Mouse (Mus musculus) midbrain, postnatal 0 days (tissue): ENCODE measurements around the gene Crtc3. TPM values are rescaled to one million over a fixed set of nuclear protein-coding genes. Genes with fewer than 3 reads are reported as not detected.

ENCODE experiments used
- ATAC-seq: fragments of 200-750 bp; cut with Nextera tagmentation; 2 replicates; pipeline ENCODE4 v1.8.0; 2017; ENCODE audit warnings: moderate number of reproducible peaks, mild to moderate bottlenecking, moderate TSS enrichment, moderate library complexity; ENCODE audit not compliant: low FRiP score
- DNase-seq: peaks from one replicate; pipeline ENCODE4 v3.0.0-alpha.2; 2015; ENCODE audit warnings: low spot score
- H3K27ac ChIP-seq: fragments of 300-500 bp; sonication (generic); 2 replicates; pipeline ENCODE4 v1.5.1; 2014; ENCODE audit warnings: low read depth, mild to moderate bottlenecking, low read length, mixed read lengths
- H3K27me3 ChIP-seq: fragments of 300-500 bp; sonication (generic); 2 replicates; pipeline ENCODE4 v1.6.1; 2014; ENCODE audit warnings: low read length, control low read depth, mixed read lengths; ENCODE audit not compliant: insufficient read depth
- H3K36me3 ChIP-seq: fragments of 300-500 bp; sonication (generic); 2 replicates; pipeline ENCODE4 v1.6.1; 2014; ENCODE audit warnings: low read length, control low read depth, mixed read lengths; ENCODE audit not compliant: insufficient read depth
- H3K4me1 ChIP-seq: fragments of 300-500 bp; sonication (generic); 2 replicates; pipeline ENCODE4 v1.6.1; 2014; ENCODE audit warnings: mild to moderate bottlenecking, control low read depth, antibody characterized with exemption, low read length, mixed read lengths; ENCODE audit not compliant: insufficient read depth
- H3K4me2 ChIP-seq: fragments of 300-500 bp; sonication (generic); 2 replicates; pipeline ENCODE4 v1.6.1; 2014; ENCODE audit warnings: low read depth, mild to moderate bottlenecking, low read length, mixed read lengths; ENCODE audit not compliant: poor library complexity, severe bottlenecking
- H3K4me3 ChIP-seq: fragments of 300-500 bp; sonication (generic); 2 replicates; pipeline ENCODE4 v1.5.1; 2014; ENCODE audit warnings: low read depth, mild to moderate bottlenecking, low read length, moderate library complexity
- H3K9ac ChIP-seq: fragments of 300-500 bp; sonication (generic); replicated peaks from 2 replicates; pipeline ENCODE4 v1.6.1; 2014; ENCODE audit warnings: mild to moderate bottlenecking, low read length, moderate library complexity, mixed read lengths; ENCODE audit not compliant: poor library complexity, severe bottlenecking
- H3K9me3 ChIP-seq: fragments of 300-500 bp; sonication (generic); 2 replicates; pipeline ENCODE4 v1.6.1; 2016; ENCODE audit warnings: low read length, control low read depth
- CTCF ChIP-seq: IDR thresholded peaks from 2 replicates; pipeline ENCODE4 v1.5.1; 2016; ENCODE audit warnings: antibody characterized with exemption, mild to moderate bottlenecking
- WGBS: fragments of 180-500 bp; shearing (Covaris S2); extraction: QIAGEN DNeasy Blood & Tissue Kit; methylation state at CpG from one replicate; pipeline ENCODE4 v1.1.7; 2014; 5-methylcytosine and 5-hydroxymethylcytosine counted together
- polyA plus RNA-seq: library from polyadenylated mRNA; unstranded; fragments of >200 nt; fragmentation: Nextera tagmentation; extraction: Ambion mirVana; gene quantifications from 2 replicates; pipeline ENCODE4 v1.2.1, GENCODE M21; 2015
- total RNA-seq: library from RNA; depleted of rRNA; stranded (reverse); fragments of >200 nt; gene quantifications from 2 replicates; pipeline ENCODE4 v1.2.3, GENCODE M21; 2014

Crtc3 gene
- total and polyA plus RNA-seq, 2 experiments from 2014 or later: 12.9 to 13.0 TPM

DNA sequence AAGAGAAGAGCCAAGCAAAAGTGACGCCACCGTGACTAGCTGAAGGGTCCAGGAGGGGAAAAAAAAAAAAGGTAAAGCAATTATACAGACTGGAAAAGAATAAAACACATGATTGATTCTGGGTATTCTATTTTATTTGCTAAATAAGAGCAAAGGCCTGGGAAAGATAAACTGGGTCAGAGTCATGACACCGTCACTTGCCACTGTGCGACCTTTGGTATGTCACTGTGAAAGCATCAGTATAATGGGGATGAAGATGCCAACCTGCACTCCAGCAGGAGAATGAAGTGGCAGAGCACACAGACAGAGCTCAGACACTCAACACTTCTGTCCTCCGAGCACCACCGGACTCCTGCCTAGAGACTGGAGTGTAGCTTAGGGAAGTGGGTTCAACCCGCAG, 34.7 kb downstream of the Crtc3 start:
- 86% methylated on average over 7 of the region's 7 CpGs for WGBS

DNA sequence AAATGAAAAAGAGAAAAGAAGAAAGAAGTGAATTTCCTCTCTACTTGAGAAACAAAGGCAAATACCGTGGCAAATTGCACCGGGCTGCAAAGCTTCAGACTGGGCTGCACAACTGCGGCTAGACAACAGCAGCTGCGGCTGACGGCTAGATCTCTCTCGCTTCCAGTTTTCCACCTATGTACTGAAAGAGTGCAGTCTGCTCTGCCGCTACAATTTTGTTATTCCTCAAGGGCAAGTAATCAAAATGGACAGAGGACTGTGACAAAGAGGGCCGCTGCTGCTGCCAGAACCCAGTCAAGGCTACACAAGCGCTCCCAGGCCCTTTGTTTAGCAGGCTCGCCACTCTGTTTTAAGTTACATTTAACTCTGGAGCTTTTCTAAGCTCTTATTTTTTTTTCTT, 35.6 kb downstream of the Crtc3 start:
- no peak overlapping the region for H3K4me2 ChIP-seq
- peak overlapping the region; percentile 47; the same call in 1 of the 2 replicates for H3K27ac ChIP-seq
- no peak overlapping the region for H3K9ac ChIP-seq
- WGBS: 26% methylated on average over 10 of the region's 10 CpGs
- no peaks in the 10 kb centered on the region for H3K36me3 ChIP-seq
- H3K4me3 ChIP-seq: no peak overlapping the region
- ATAC-seq: no peak
- no peak for DNase-seq
- no peaks in the 10 kb centered on the region for H3K27me3 ChIP-seq
- TF ChIP-seq CTCF: no peak
- H3K4me1 ChIP-seq: peaks cover 16% of the 10 kb centered on the region; the same call in 1 of the 2 replicates
- no peaks in the 10 kb centered on the region for H3K9me3 ChIP-seq

More for the DNA sequence above, 34.7 kb downstream of the Crtc3 start:
- ATAC-seq (no peak), DNase-seq (no peak)
- H3K36me3 ChIP-seq: no peaks in the 10 kb centered on the region
- TF ChIP-seq CTCF: no peak
- no peak overlapping the region for H3K27ac ChIP-seq
- no peak overlapping the region for H3K4me2 ChIP-seq
- H3K4me1 ChIP-seq: peaks cover 16% of the 10 kb centered on the region; the same call in 1 of the 2 replicates
- no peak overlapping the region for H3K4me3 ChIP-seq
- H3K9me3 ChIP-seq: no peaks in the 10 kb centered on the region
- no peak overlapping the region for H3K9ac ChIP-seq
- no peaks in the 10 kb centered on the region for H3K27me3 ChIP-seq

DNA sequence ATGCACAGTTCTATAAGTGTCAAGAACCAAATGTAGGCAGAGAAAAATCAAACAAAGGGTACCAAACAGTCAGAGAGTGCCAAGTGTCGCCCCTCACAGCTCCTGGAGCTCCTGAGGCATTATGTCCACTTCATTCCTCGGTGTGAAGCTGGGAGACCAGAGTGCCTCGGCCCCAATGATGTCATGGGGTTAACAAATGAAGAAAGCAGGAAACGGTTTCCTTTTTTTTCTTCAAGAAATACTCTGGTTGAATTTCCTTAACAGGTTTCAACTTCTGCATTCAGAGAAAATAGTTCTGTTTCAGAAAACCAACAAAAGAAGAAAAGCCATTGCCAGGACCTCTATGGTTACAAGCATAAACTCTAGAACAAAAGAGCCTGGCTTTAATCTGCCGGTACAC, 36.4 kb downstream of the Crtc3 start:
- DNase-seq (no peak), ATAC-seq (no peak)

DNA sequence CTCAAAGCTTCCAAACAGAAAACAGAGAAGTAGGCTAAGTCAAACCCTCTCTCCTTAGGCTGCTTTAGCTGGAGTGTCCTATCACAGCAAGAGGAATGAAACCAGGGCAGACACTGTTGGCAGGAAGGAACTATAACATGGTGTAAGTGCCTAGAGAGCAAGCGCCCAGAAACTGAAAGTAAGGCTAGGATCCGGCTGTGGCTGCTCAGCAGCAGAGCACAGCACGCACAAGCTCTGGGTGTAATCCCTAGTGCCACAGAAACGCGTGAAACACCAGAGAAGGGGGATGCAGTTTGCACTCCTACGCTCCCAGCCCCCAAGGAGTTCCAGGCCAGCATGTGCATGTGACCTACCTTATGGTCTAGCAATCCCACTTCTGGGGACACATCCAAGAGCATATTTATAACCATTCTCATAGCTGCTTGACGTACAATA, 41.2 kb downstream of the Crtc3 start:
- Histone ChIP-seq H3K27ac (no peak overlapping the region), H3K4me2 (no peak overlapping the region), H3K27me3 (no peaks in the 10 kb centered on the region), H3K36me3 (no peaks in the 10 kb centered on the region), H3K9ac (no peak overlapping the region), H3K4me1 (0 out of 2 replicates have a peak, but pooled peaks cover 4% of the 10 kb centered on the region), H3K4me3 (no peak overlapping the region), H3K9me3 (no peaks in the 10 kb centered on the region)
- TF ChIP-seq CTCF: no peak
- ATAC-seq (no peak), DNase-seq (no peak)
- WGBS: 64% methylated on average over 7 of the region's 7 CpGs

More for the DNA sequence above, 36.4 kb downstream of the Crtc3 start:
- Histone ChIP-seq H3K36me3 (no peaks in the 10 kb centered on the region), H3K4me3 (no peak overlapping the region), H3K9ac (no peak overlapping the region), H3K27ac (peak overlapping the region; percentile 47), H3K9me3 (no peaks in the 10 kb centered on the region), H3K4me2 (no peak overlapping the region), H3K4me1 (peaks cover 16% of the 10 kb centered on the region; the same call in 1 of the 2 replicates), H3K27me3 (no peaks in the 10 kb centered on the region)
- TF ChIP-seq CTCF: no peak
- WGBS: 34% methylated on average over 5 of the region's 5 CpGs

DNA sequence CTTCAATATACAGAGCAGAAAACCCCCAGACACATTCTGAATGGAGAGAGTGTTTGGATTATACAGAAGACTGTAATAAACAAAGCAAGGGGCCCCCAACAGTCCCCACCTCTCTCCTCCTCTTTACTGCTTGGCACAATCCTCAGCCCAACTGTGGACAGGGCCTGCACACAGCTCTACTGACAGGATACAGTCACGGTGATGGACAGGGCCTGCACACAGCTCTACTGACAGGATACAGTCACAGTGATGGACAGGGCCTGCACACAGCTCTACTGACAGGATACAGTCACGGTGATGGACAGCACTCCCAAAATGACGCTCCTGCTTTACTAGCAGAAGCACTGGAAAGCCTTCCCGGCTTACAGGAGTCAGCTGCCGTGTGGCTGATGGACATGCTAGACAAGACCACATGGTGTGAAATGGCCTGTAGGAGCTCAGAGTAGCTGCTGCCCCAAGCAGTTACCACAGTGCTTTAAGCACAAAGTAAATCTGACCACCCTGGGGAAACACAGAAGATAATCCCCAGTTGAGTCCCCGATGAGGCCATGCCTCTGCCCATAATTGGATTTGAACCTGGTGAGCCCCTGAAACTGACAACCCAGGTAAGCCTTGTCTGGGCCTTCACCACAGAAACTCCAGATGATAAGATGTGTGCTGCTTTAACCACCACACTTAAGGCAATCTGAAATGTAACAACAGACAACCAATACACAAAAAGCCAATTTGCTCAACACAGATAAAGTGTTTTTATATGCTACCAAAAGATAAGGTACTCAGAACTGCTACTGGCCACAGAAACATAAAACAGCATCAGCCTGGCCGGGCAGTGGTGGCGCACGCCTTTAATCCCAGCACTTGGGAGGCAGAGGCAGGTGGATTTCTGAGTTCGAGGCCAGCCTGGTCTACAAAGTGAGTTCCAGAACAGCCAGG, 42.3 kb downstream of the Crtc3 start:
- H3K4me2 ChIP-seq: no peak overlapping the region
- no peak overlapping the region for H3K9ac ChIP-seq
- no peaks in the 10 kb centered on the region for H3K27me3 ChIP-seq
- H3K36me3 ChIP-seq: no peaks in the 10 kb centered on the region
- no peak overlapping the region for H3K4me3 ChIP-seq
- ATAC-seq (no peak), DNase-seq (no peak)
- H3K27ac ChIP-seq: no peak overlapping the region
- no peaks in the 10 kb centered on the region for H3K9me3 ChIP-seq
- no peak for TF ChIP-seq CTCF
- 0 out of 2 replicates have a peak, but pooled peaks cover 4% of the 10 kb centered on the region for H3K4me1 ChIP-seq
- WGBS: 58% methylated on average over 10 of the region's 10 CpGs

DNA sequence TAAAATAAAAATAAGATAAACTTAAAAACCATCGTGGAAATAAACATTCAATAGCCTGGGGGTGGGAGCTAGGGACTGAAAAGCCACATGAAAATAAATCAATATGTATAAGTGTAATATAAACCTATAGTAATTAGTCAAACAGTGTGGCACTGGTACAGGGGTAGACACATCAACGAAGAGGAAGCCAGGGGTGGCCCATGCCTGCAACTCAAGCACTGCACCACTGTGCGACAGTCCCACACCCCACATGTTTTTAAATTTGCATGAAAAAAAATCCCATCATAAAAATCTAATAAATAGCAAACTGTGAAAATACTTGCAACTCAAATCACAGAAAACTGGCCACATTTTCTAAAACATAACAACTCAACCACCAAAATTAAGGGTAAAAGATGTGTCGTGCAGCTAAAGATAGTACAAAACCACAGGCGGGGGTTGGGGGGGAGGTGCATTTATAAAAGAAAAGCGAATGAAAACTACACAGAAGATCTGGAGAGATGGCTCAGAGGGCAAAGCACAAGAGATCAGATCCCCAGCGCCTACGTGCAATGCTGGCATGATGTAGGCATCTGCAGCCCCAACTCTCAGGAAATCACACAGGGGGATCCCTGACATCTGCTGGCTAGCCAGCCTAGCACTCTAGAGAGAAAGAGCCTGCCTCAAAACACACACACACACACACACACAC, 45.6 kb downstream of the Crtc3 start:
- H3K9me3 ChIP-seq: no peaks in the 10 kb centered on the region
- TF ChIP-seq CTCF: no peak
- no peaks in the 10 kb centered on the region for H3K27me3 ChIP-seq
- 65% methylated on average over 8 of the region's 8 CpGs for WGBS
- DNase-seq (no peak), ATAC-seq (no peak)
- H3K9ac ChIP-seq: no peak overlapping the region
- H3K4me1 ChIP-seq: 0 out of 2 replicates have a peak, but pooled peaks cover 4% of the 10 kb centered on the region
- H3K4me3 ChIP-seq: no peak overlapping the region
- no peak overlapping the region for H3K27ac ChIP-seq
- H3K36me3 ChIP-seq: no peaks in the 10 kb centered on the region
- H3K4me2 ChIP-seq: no peak overlapping the region
